In the genomic region with DNA sequence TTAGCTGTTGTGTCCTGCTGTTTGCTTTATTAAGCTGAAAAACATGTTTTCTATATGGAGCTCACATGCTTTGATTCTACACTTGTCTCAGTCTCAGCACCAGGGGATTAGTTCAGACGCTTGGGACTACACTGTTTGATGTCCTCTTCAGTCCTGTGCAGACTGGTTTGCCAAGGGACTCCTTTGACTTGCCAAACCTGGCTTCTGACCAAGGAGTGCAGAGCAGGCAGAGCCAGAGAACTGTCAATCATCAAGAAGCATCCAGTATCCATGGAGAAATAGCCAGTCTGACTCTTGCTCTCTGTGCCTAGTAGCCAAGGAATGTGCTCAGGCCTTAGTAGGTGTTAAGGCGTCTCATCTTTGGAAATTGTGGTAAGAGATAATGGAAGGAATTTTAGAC, we compare ENCODE assay signal across 7 mouse cellular contexts.
DNase-seq lines count a peak whose midpoint lies in the region; ATAC-seq and TF ChIP-seq lines count a peak whose summit lies in the region.

No protein-coding gene starts in this region.

- no peak overlapping the region for H3K4me2 ChIP-seq in kidney, embryonic 15.5 days

- H3K9ac ChIP-seq in kidney, embryonic 15.5 days, result no peak overlapping the region

- no peaks in the 10 kb centered on the region for H3K4me1 ChIP-seq in kidney, adult 2 months (ENCODE audit: control insufficient read depth, insufficient read depth, low read length)
- no peaks in the 10 kb centered on the region for H3K4me1 ChIP-seq in kidney, embryonic 15.5 days

- intact Hi-C loops in gastrocnemius, postnatal 14 days (cut with DNase I; ENCODE audit: low total_unique reads), result no loop called here

- no peak overlapping the region for H3K27ac ChIP-seq in kidney, adult 2 months (ENCODE audit: insufficient read depth, low read depth, low read length)
- H3K27ac ChIP-seq in kidney, embryonic 15.5 days, result no peak overlapping the region

- no peak for ATAC-seq in kidney, embryonic 15.5 days (replicated peaks; ENCODE audit: low FRiP score)

- H3K27me3 ChIP-seq in kidney, adult 2 months (replicated peaks; ENCODE audit: control insufficient read depth, insufficient read depth, low read length), result no peaks in the 10 kb centered on the region
- H3K27me3 ChIP-seq in kidney, embryonic 15.5 days, result no peaks in the 10 kb centered on the region

- H3K9me3 ChIP-seq in kidney, embryonic 15.5 days (replicated peaks), result no peaks in the 10 kb centered on the region

- TF ChIP-seq POLR2A in kidney, adult 2 months (IDR thresholded peaks at IDR 0.05; ENCODE audit: low read depth, low read length), result no peak

- TF ChIP-seq CTCF in kidney, adult 2 months (conservative IDR thresholded peaks at IDR 0.05; ENCODE audit: insufficient read depth, insufficient read length, low read depth, low read length), result no peak

- peak; percentile 40 for DNase-seq in kidney, adult 2 months
- DNase-seq in 3T3-L1 (ENCODE audit: low read depth, low spot score), result peak; percentile 70
- peak; percentile 94 for DNase-seq in brain, adult 2 months (ENCODE audit: low read depth, low spot score)
- peak; percentile 25 for DNase-seq in gastrocnemius, postnatal 14 days
- DNase-seq in neural tube, embryonic 10.5 days (ENCODE audit: extremely low spot score, low spot score), result no peak
- DNase-seq in left cerebral cortex, adult 18-20 months (ENCODE audit: low spot score in 2 of 2), result no peak

- WGBS in kidney, adult 2 months, result 69% methylated on average over 2 of the region's 2 CpGs
- WGBS in kidney, embryonic 15.5 days, result 65% methylated on average over 2 of the region's 2 CpGs

- no peak overlapping the region for H3K4me3 ChIP-seq in kidney, adult 2 months (ENCODE audit: insufficient read depth, low read depth, low read length)
- H3K4me3 ChIP-seq in kidney, embryonic 15.5 days (replicated peaks), result no peak overlapping the region

- H3K36me3 ChIP-seq in kidney, adult 2 months (ENCODE audit: control insufficient read depth, insufficient read depth, low read length), result no peaks in the 10 kb centered on the region
- no peaks in the 10 kb centered on the region for H3K36me3 ChIP-seq in kidney, embryonic 15.5 days

Comparison
In these comparisons a context has a peak if more than half of its experiments do, and no peak if none do; other contexts are left out.
1. DNase-seq: peak in kidney, adult 2 months (single experiment), 3T3-L1 (single experiment), brain, adult 2 months (single experiment) and gastrocnemius, postnatal 14 days (single experiment); none in neural tube, embryonic 10.5 days (single experiment) and left cerebral cortex, adult 18-20 months (0 of 2).